11 mouse cellular contexts compared by ENCODE assay signal in genomic region chr9:32016286-32016685, GRCm38 (mm10).
DNase-seq lines count a peak whose midpoint lies in the region; ATAC-seq and TF ChIP-seq lines count a peak whose summit lies in the region.
"Had no signal": no experiment of that assay in that cellular context is flagged by ENCODE, and none has a peak within 500 bp of the region (broad histone marks: within the 10 kb centered on the region; RNA-seq: fewer than 3 reads in every experiment).

No protein-coding gene starts in this region.

- no peaks in the 10 kb centered on the region for H3K79me2 ChIP-seq in liver, adult 2 months (ENCODE audit: control insufficient read depth, insufficient read depth, low read length)

- TF ChIP-seq POLR2A in liver, adult 2 months (IDR thresholded peaks at IDR 0.05; ENCODE audit: extremely low read depth, insufficient read depth, low read length) = no peak

- no peak overlapping the region for H3K27ac ChIP-seq in liver, adult 2 months (replicated peaks; ENCODE audit: insufficient read depth, low read depth, low read length)
- H3K27ac ChIP-seq in liver, embryonic 11.5 days (ENCODE audit: low read depth, low read length) = no peak overlapping the region
- H3K27ac ChIP-seq in neural tube, embryonic 15.5 days (replicated peaks) = peak overlapping the region; percentile 72

- H3K4me2 ChIP-seq in liver, embryonic 11.5 days = no peak overlapping the region
- peak overlapping the region; percentile 21 for H3K4me2 ChIP-seq in neural tube, embryonic 15.5 days

- H3K4me1 ChIP-seq in liver, adult 2 months (ENCODE audit: control insufficient read depth, insufficient read depth, low read length) = peaks cover 7% of the 10 kb centered on the region
- 0 out of 2 replicates have a peak, but pooled peaks cover 3% of the 10 kb centered on the region for H3K4me1 ChIP-seq in liver, embryonic 11.5 days (replicated peaks; ENCODE audit: control insufficient read depth, insufficient read depth, low read length)
- H3K4me1 ChIP-seq in neural tube, embryonic 15.5 days = peaks cover 17% of the 10 kb centered on the region
- H3K4me1 ChIP-seq: megakaryocyte, embryonic 14.5 days had no signal

- no peaks in the 10 kb centered on the region for H3K27me3 ChIP-seq in liver, adult 2 months (ENCODE audit: control insufficient read depth, insufficient read depth, low read length)
- no peaks in the 10 kb centered on the region for H3K27me3 ChIP-seq in liver, embryonic 11.5 days (replicated peaks; ENCODE audit: control insufficient read depth, insufficient read depth, low read length)
- H3K27me3 ChIP-seq in neural tube, embryonic 15.5 days (replicated peaks) = no peaks in the 10 kb centered on the region

- H3K36me3 ChIP-seq in liver, adult 2 months (ENCODE audit: control insufficient read depth, insufficient read depth, low read length) = no peaks in the 10 kb centered on the region
- no peaks in the 10 kb centered on the region for H3K36me3 ChIP-seq in liver, embryonic 11.5 days (ENCODE audit: control insufficient read depth, insufficient read depth, low read length)
- no peaks in the 10 kb centered on the region for H3K36me3 ChIP-seq in neural tube, embryonic 15.5 days

- no peak overlapping the region for H3K9ac ChIP-seq in liver, adult 2 months (ENCODE audit: low read depth, low read length)
- no peak overlapping the region for H3K9ac ChIP-seq in liver, embryonic 11.5 days (ENCODE audit: low read depth, low read length)
- H3K9ac ChIP-seq in neural tube, embryonic 15.5 days (replicated peaks) = no peak overlapping the region

- DNase-seq in cerebellum, adult 9-11 months = peak; percentile 27
- DNase-seq in liver, adult 2 months (ENCODE audit: extremely low read depth, low read depth, low spot score) = peak; percentile 16
- DNase-seq in liver, embryonic 11.5 days (ENCODE audit: low spot score) = no peak
- DNase-seq in layer of hippocampus, postnatal 14 days (ENCODE audit: low spot score in 2 of 2) = peak; percentile 29 to 78
- no peak for DNase-seq in lung, postnatal 25 days (ENCODE audit: low spot score)
- no peak for DNase-seq in adrenal gland, adult 2 months
- DNase-seq: kidney, adult 8-10 months; liver had no signal

- 57% methylated on average over 4 of the region's 4 CpGs for WGBS in liver, adult 2 months
- WGBS in liver, embryonic 11.5 days = 59% methylated on average over 4 of the region's 4 CpGs
- 57% methylated on average over 4 of the region's 4 CpGs for WGBS in neural tube, embryonic 15.5 days

- no peaks in the 10 kb centered on the region for H3K9me3 ChIP-seq in liver, embryonic 11.5 days (ENCODE audit: control insufficient read depth, low read length)
- no peaks in the 10 kb centered on the region for H3K9me3 ChIP-seq in neural tube, embryonic 15.5 days (replicated peaks)

- no peak for TF ChIP-seq CTCF in liver, adult 2 months (IDR thresholded peaks at IDR 0.05; ENCODE audit: low read depth, low read length)

- H3K4me3 ChIP-seq in liver, adult 2 months (ENCODE audit: insufficient read depth, low read depth, low read length) = no peak overlapping the region
- no peak overlapping the region for H3K4me3 ChIP-seq in liver, embryonic 11.5 days (ENCODE audit: low read depth, low read length)
- no peak overlapping the region for H3K4me3 ChIP-seq in neural tube, embryonic 15.5 days (replicated peaks)
- H3K4me3 ChIP-seq: megakaryocyte, embryonic 14.5 days had no signal

- ATAC-seq in cerebellum, adult (ENCODE audit: insufficient number of reproducible peaks, low FRiP score, low TSS enrichment) = no peak
- ATAC-seq in liver, embryonic 11.5 days (replicated peaks; ENCODE audit: low FRiP score) = no peak
- peak; percentile 77 for ATAC-seq in neural tube, embryonic 15.5 days (ENCODE audit: low FRiP score)

Comparison
In these comparisons a context has a peak if more than half of its experiments do, and no peak if none do; other contexts are left out.
1. DNase-seq: peak in cerebellum, adult 9-11 months (single experiment), liver, adult 2 months (single experiment) and layer of hippocampus, postnatal 14 days (2 of 2); none in liver, embryonic 11.5 days (single experiment), lung, postnatal 25 days (single experiment) and adrenal gland, adult 2 months (single experiment).